Mouse (Mus musculus) intestine, postnatal 0 days (tissue): ENCODE measurements around the gene Sulf2. TPM values are rescaled to one million over a fixed set of nuclear protein-coding genes. Genes with fewer than 3 reads are reported as not detected.

ENCODE experiments used
- ATAC-seq: fragments of 200-750 bp; cut with Nextera tagmentation; 2 replicates; pipeline ENCODE4 v1.8.0; 2017; ENCODE audit warnings: mild to moderate bottlenecking, moderate TSS enrichment, moderate library complexity
- H3K27ac ChIP-seq: fragments of 300-500 bp; sonication (generic); 2 replicates; pipeline ENCODE4 v1.5.1; 2014; ENCODE audit warnings: mild to moderate bottlenecking, low read depth, low read length, moderate library complexity
- H3K27me3 ChIP-seq: fragments of 300-500 bp; sonication (generic); replicated peaks from 2 replicates; pipeline ENCODE4 v1.6.1; 2014; ENCODE audit warnings: low read length, mixed read lengths; ENCODE audit not compliant: control insufficient read depth, insufficient read depth
- H3K36me3 ChIP-seq: fragments of 300-500 bp; sonication (generic); 2 replicates; pipeline ENCODE4 v1.6.1; 2014; ENCODE audit warnings: mild to moderate bottlenecking, moderate library complexity; ENCODE audit not compliant: control insufficient read depth, insufficient read depth
- H3K4me1 ChIP-seq: fragments of 300-500 bp; sonication (generic); replicated peaks from 2 replicates; pipeline ENCODE4 v1.6.1; 2014; ENCODE audit warnings: antibody characterized with exemption, low read length, mixed read lengths; ENCODE audit not compliant: control insufficient read depth, insufficient read depth
- H3K4me2 ChIP-seq: fragments of 300-500 bp; sonication (generic); replicated peaks from 2 replicates; pipeline ENCODE4 v1.6.1; 2014; ENCODE audit warnings: low read depth, mild to moderate bottlenecking, moderate library complexity
- H3K4me3 ChIP-seq: fragments of 300-500 bp; sonication (generic); 2 replicates; pipeline ENCODE4 v1.5.1; 2014; ENCODE audit warnings: low read depth, low read length
- H3K9ac ChIP-seq: fragments of 300-500 bp; sonication (generic); 2 replicates; pipeline ENCODE4 v1.6.1; 2014; ENCODE audit warnings: mild to moderate bottlenecking, low read depth, low read length
- H3K9me3 ChIP-seq: fragments of 300-500 bp; sonication (generic); 2 replicates; pipeline ENCODE4 v1.6.1; 2016; ENCODE audit warnings: mixed run types; ENCODE audit not compliant: control insufficient read depth
- CTCF ChIP-seq: sonication (generic); IDR thresholded peaks from 2 replicates; pipeline ENCODE4 v1.5.1; 2016; ENCODE audit warnings: low read depth, mild to moderate bottlenecking, control low read depth, antibody characterized with exemption, moderate library complexity
- WGBS: fragments of 180-500 bp; shearing (Covaris S2); extraction: QIAGEN DNeasy Blood & Tissue Kit; methylation state at CpG from one replicate; pipeline ENCODE4 v1.1.7; 2014; 5-methylcytosine and 5-hydroxymethylcytosine counted together
- polyA plus RNA-seq: library from polyadenylated mRNA; unstranded; fragments of >200 nt; fragmentation: Nextera tagmentation; extraction: Ambion mirVana; gene quantifications from 2 replicates; pipeline ENCODE4 v1.2.1, GENCODE M21; 2015

Gene Sulf2
- polyA plus RNA-seq, 1 experiment from 2014 or later: 66.4 TPM

- Histone ChIP-seq H3K27me3 (no peaks in the 10 kb centered on the region), H3K27ac (no peak overlapping the region), H3K36me3 (no peaks in the 10 kb centered on the region), H3K9me3 (no peaks in the 10 kb centered on the region), H3K4me3 (no peak overlapping the region), H3K4me1 (peaks cover 11% of the 10 kb centered on the region), H3K4me2 (no peak overlapping the region), H3K9ac (no peak overlapping the region)
- WGBS: 67% methylated on average over 4 of the region's 4 CpGs
- TF ChIP-seq CTCF: no peak
- no peak for ATAC-seq
These were observed 24.1 kb upstream of the Sulf2 start for GRCm38 (mm10) chr2:166179457-166180101.

GRCm38 (mm10) chr2:166175552-166176136 is 20.2 kb upstream of the Sulf2 start:
- ATAC-seq: no peak
- Histone ChIP-seq H3K9me3 (no peaks in the 10 kb centered on the region), H3K4me1 (peaks cover 11% of the 10 kb centered on the region), H3K4me3 (no peak overlapping the region), H3K9ac (no peak overlapping the region), H3K27ac (no peak overlapping the region), H3K36me3 (no peaks in the 10 kb centered on the region), H3K27me3 (no peaks in the 10 kb centered on the region), H3K4me2 (no peak overlapping the region)
- TF ChIP-seq CTCF: no peak
- WGBS: 45% methylated on average over 8 of the region's 8 CpGs

GRCm38 (mm10) chr2:166175145-166175544 is 19.7 kb upstream of the Sulf2 start:
- Histone ChIP-seq H3K36me3 (no peaks in the 10 kb centered on the region), H3K4me3 (no peak overlapping the region), H3K4me2 (no peak overlapping the region), H3K4me1 (peaks cover 6% of the 10 kb centered on the region; the same call in 1 of the 2 replicates), H3K27ac (no peak overlapping the region), H3K27me3 (no peaks in the 10 kb centered on the region), H3K9ac (no peak overlapping the region), H3K9me3 (no peaks in the 10 kb centered on the region)
- WGBS: 13% methylated on average over 3 of the region's 3 CpGs
- ATAC-seq: peak; percentile 49
- no peak for TF ChIP-seq CTCF

- no peak overlapping the region for H3K27ac ChIP-seq
- no peak overlapping the region for H3K4me2 ChIP-seq
- no peaks in the 10 kb centered on the region for H3K27me3 ChIP-seq
- H3K4me3 ChIP-seq: no peak overlapping the region
- H3K9me3 ChIP-seq: no peaks in the 10 kb centered on the region
- H3K9ac ChIP-seq: no peak overlapping the region
- TF ChIP-seq CTCF: no peak
- H3K4me1 ChIP-seq: peaks cover 8% of the 10 kb centered on the region; the same call in 1 of the 2 replicates
- no peaks in the 10 kb centered on the region for H3K36me3 ChIP-seq
- no peak for ATAC-seq
- WGBS: 79% methylated on average over 5 of the region's 5 CpGs
These were observed 17.7 kb upstream of the Sulf2 start for GRCm38 (mm10) chr2:166173169-166173568.

- 34% methylated on average over 7 of the region's 7 CpGs for WGBS
- Histone ChIP-seq H3K36me3 (no peaks in the 10 kb centered on the region), H3K4me1 (peaks cover 8% of the 10 kb centered on the region; the same call in 1 of the 2 replicates), H3K9ac (no peak overlapping the region), H3K27me3 (no peaks in the 10 kb centered on the region), H3K9me3 (no peaks in the 10 kb centered on the region), H3K4me3 (no peak overlapping the region), H3K4me2 (no peak overlapping the region), H3K27ac (no peak overlapping the region)
- peak; percentile 44; the same call in 1 of the 2 replicates for ATAC-seq
- TF ChIP-seq CTCF: no peak
These were observed 14.7 kb upstream of the Sulf2 start for GRCm38 (mm10) chr2:166170173-166170572.

- no peak for ATAC-seq
- H3K27me3 ChIP-seq: no peaks in the 10 kb centered on the region
- no peak overlapping the region for H3K4me2 ChIP-seq
- H3K4me1 ChIP-seq: peaks cover 8% of the 10 kb centered on the region; the same call in 1 of the 2 replicates
- no peak overlapping the region for H3K4me3 ChIP-seq
- WGBS: 69% methylated on average over 7 of the region's 7 CpGs
- TF ChIP-seq CTCF: no peak
- H3K27ac ChIP-seq: no peak overlapping the region
- H3K36me3 ChIP-seq: no peaks in the 10 kb centered on the region
- H3K9me3 ChIP-seq: no peaks in the 10 kb centered on the region
- H3K9ac ChIP-seq: no peak overlapping the region
These were observed 13.4 kb upstream of the Sulf2 start for GRCm38 (mm10) chr2:166168868-166169267.
